Mouse (Mus musculus) olfactory bulb, adult 2 months (tissue): Measurements from ENCODE around the gene Ifih1. TPM values are rescaled to one million over a fixed set of nuclear protein-coding genes. Genes with fewer than 3 reads are reported as not detected.

ENCODE experiments used
- H3K27ac ChIP-seq: fragments of 200-500 bp; 2 replicates; pipeline ENCODE4 v1.5.1; 2012; ENCODE audit warnings: low read depth, low read length; ENCODE audit not compliant: insufficient read depth
- H3K4me1 ChIP-seq: fragments of 200-500 bp; 2 replicates; pipeline ENCODE4 v1.6.1; 2012; ENCODE audit warnings: low read length; ENCODE audit not compliant: control insufficient read depth, insufficient read depth
- H3K4me3 ChIP-seq: fragments of 200-500 bp; 2 replicates; pipeline ENCODE4 v1.5.1; 2012; ENCODE audit warnings: mild to moderate bottlenecking, low read depth, low read length, moderate library complexity; ENCODE audit not compliant: insufficient read depth
- CTCF ChIP-seq: fragments of 200-500 bp; IDR thresholded peaks from 2 replicates; pipeline ENCODE4 v1.5.1; 2012; ENCODE audit warnings: low read depth, mild to moderate bottlenecking, low read length, moderate library complexity; ENCODE audit not compliant: insufficient read depth
- POLR2A ChIP-seq: fragments of 200-500 bp; IDR thresholded peaks from 2 replicates; pipeline ENCODE4 v1.6.1; 2012; ENCODE audit warnings: mild to moderate bottlenecking, low read depth, low read length, moderate library complexity; ENCODE audit not compliant: insufficient read depth
- WGBS: fragments of 180-500 bp; shearing (Covaris S2); methylation state at CpG from one replicate; pipeline ENCODE4 v1.1.7; 2018; 5-methylcytosine and 5-hydroxymethylcytosine counted together
- polyA plus RNA-seq: library from polyadenylated mRNA; stranded (reverse); fragments of >200 nt; gene quantifications from 2 replicates; pipeline ENCODE4 v1.2.4, GENCODE M21; 2012; ENCODE audit warnings: low replicate concordance; ENCODE audit not compliant: missing spikeins, insufficient read depth, insufficient read length

Gene Ifih1
- polyA plus RNA-seq, 1 experiment: not detected

- Histone ChIP-seq H3K27ac (no peak overlapping the region), H3K4me3 (0 out of 2 replicates have a peak overlapping the region, but pooled peaks have one; percentile 6), H3K4me1 (peaks cover 5% of the 10 kb centered on the region; the same call in 1 of the 2 replicates)
- no peak for TF ChIP-seq CTCF
- TF ChIP-seq POLR2A: no peak
- WGBS: 65% methylated on average over 7 of the region's 7 CpGs
These were observed 18.8 kb upstream of the Ifih1 start for GRCm38 (mm10) chr2:62664839-62665238.

GRCm38 (mm10) chr2:62664135-62664670 lies 18.1 kb upstream of the Ifih1 start, which contains the start of gene Gca:
Gca (plus strand) TSS chr2:62664285.
- Histone ChIP-seq H3K4me1 (peaks cover 5% of the 10 kb centered on the region; the same call in 1 of the 2 replicates), H3K4me3 (peak within 1 kb of the TSS; percentile 80), H3K27ac (no peak within 1 kb of the TSS)
- peak; percentile 29; the same call in 1 of the 2 replicates for TF ChIP-seq POLR2A
- no peak for TF ChIP-seq CTCF
- under 1% methylated on average over 43 of the region's 43 CpGs for WGBS

- peaks cover 5% of the 10 kb centered on the region; the same call in 1 of the 2 replicates for H3K4me1 ChIP-seq
These were observed 16.5 kb upstream of the Ifih1 start for GRCm38 (mm10) chr2:62662560-62662959.

GRCm38 (mm10) chr2:62660565-62660964 lies 14.5 kb upstream of the Ifih1 start:
- H3K27ac ChIP-seq: no peak overlapping the region
- peaks cover 3% of the 10 kb centered on the region; the same call in 1 of the 2 replicates for H3K4me1 ChIP-seq
- H3K4me3 ChIP-seq: no peak overlapping the region
- TF ChIP-seq CTCF: no peak
- no peak for TF ChIP-seq POLR2A
- 52% methylated on average over 6 of the region's 6 CpGs for WGBS

More at GRCm38 (mm10) chr2:62662560-62662959, 16.5 kb upstream of the Ifih1 start:
- H3K27ac ChIP-seq: no peak overlapping the region
- WGBS: 76% methylated on average over 3 of the region's 3 CpGs
- no peak overlapping the region for H3K4me3 ChIP-seq
- TF ChIP-seq CTCF: no peak
- TF ChIP-seq POLR2A: no peak

GRCm38 (mm10) chr2:62656072-62656471 lies 10.0 kb upstream of the Ifih1 start:
- Histone ChIP-seq H3K27ac (no peak overlapping the region), H3K4me3 (no peak overlapping the region), H3K4me1 (no peaks in the 10 kb centered on the region)
- TF ChIP-seq CTCF (no peak), POLR2A (no peak)
- WGBS: 79% methylated on average over 1 of the region's 1 CpGs

- 47% methylated on average over 7 of the region's 7 CpGs for WGBS
- no peaks in the 10 kb centered on the region for H3K4me1 ChIP-seq
- no peak overlapping the region for H3K4me3 ChIP-seq
- TF ChIP-seq POLR2A (no peak), CTCF (no peak)
- H3K27ac ChIP-seq: no peak overlapping the region
These were observed 8.7 kb upstream of the Ifih1 start for GRCm38 (mm10) chr2:62654519-62655338.

- Histone ChIP-seq H3K27ac (no peak overlapping the region), H3K4me3 (no peak overlapping the region), H3K4me1 (no peaks in the 10 kb centered on the region)
- no peak for TF ChIP-seq CTCF
- no peak for TF ChIP-seq POLR2A
- WGBS: 89% methylated on average over 4 of the region's 4 CpGs
These were observed 6.4 kb upstream of the Ifih1 start for GRCm38 (mm10) chr2:62652466-62652865.

- no peaks in the 10 kb centered on the region for H3K4me1 ChIP-seq
- H3K27ac ChIP-seq: no peak overlapping the region
- WGBS: 85% methylated on average over 4 of the region's 4 CpGs
- TF ChIP-seq POLR2A (no peak), CTCF (no peak)
- H3K4me3 ChIP-seq: no peak overlapping the region
These were observed 5.8 kb upstream of the Ifih1 start for GRCm38 (mm10) chr2:62651890-62652289.

- 21% methylated on average over 6 of the region's 6 CpGs for WGBS
- TF ChIP-seq CTCF: no peak
- Histone ChIP-seq H3K27ac (no peak overlapping the region), H3K4me1 (peaks cover 4% of the 10 kb centered on the region; the same call in 1 of the 2 replicates), H3K4me3 (no peak overlapping the region)
These were observed 725 bp upstream of the Ifih1 start for GRCm38 (mm10) chr2:62646671-62647289.
